Mouse (Mus musculus) NIH3T3 (cell line): ENCODE results near the gene Wdr27.

Experiments used
- DNase-seq: peaks from one replicate; pipeline ENCODE4 v3.0.0-alpha.2; 2012; ENCODE audit warnings: low read depth

Wdr27 gene

GRCm38 (mm10) chr17:14824938-14825337 lies 118.0 kb downstream of the Wdr27 start:
- peak; percentile 55 for DNase-seq

GRCm38 (mm10) chr17:14817975-14818374 lies 125.0 kb downstream of the Wdr27 start:
- no peak for DNase-seq

DNA sequence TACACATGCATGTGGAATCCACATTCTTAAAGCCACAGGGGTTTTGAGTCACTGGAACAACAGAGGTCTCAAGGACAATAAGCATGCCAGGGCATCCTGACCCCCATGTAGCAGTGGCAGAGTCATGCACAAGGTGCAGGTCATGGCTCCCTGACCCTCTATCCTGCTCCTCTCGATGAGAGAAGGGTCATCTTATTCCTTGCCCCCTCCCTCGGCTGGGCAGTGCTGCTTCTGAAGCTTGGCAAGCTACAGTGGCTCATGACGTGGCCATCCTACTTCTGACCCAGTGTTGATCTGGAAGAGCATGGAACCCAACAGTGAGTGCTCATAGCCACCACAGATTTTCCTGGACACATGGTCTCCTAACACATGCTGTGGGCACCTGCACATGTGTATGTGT lies 126.9 kb downstream of the Wdr27 start:
- no peak for DNase-seq

GRCm38 (mm10) chr17:14815304-14815703 lies 127.7 kb downstream of the Wdr27 start:
- no peak for DNase-seq

DNA sequence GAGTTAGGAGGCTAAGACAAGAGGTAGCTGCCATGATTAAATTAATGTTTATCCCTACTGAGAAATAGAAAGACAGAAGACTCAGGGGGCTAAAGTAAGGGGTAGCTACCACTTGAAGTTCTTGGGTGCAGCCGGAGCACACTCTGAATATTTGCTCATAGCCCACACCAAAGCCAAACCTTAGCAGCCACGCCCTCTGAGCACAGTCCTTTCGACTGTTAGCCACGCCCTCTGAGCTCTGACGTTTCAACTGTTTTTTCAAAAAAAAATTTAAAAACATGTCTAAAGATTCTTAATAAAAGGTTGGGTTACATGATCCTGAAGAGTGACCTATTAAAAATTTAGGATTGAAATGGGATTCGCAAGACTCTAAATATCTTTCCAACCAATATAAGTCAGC lies 130.3 kb downstream of the Wdr27 start:
- DNase-seq: no peak

GRCm38 (mm10) chr17:14812033-14812432 lies 130.9 kb downstream of the Wdr27 start:
- no peak for DNase-seq

DNA sequence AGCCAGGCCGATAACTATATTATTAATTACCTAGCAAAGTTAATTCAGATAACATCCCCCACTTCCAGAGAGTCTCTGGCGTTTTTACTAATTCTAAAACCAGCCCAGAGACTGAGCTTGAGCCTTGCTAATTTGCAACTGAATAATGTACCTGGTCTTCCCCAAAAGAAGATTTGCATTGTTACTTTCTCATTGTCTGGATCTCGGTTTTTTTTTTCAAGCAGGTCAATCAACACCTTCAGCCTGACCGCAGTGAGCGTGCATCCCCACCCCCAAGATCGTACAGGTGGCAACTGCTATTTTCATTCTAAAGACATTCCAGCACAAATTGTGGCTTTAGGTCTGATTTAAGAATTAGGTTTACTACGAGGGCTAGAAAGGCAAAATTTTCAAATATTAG lies 136.2 kb downstream of the Wdr27 start:
- no peak for DNase-seq

DNA sequence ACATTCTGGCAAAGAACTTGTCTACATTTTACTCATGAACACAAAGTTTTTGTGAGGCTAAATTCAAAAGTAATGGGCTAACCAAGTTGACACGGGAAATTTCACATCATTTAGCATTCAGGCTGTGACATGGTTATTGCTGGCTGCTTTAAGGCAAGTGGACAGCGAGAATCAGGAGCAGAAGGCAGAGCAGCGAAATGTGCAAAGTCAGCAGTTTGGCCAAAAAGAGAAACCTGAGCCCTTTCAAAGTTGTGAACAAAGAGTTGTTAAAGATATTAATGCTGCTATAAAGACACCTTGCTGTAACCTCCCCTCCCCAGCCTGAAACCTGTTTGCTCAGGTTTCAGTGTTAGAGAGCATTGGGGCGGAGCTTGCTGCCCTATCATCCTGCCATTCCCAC lies 143.7 kb downstream of the Wdr27 start:
- no peak for DNase-seq

- no peak for DNase-seq
These were observed 147.9 kb downstream of the Wdr27 start for GRCm38 (mm10) chr17:14795074-14795473.

GRCm38 (mm10) chr17:14779356-14779755 lies 163.6 kb downstream of the Wdr27 start:
- DNase-seq: no peak

GRCm38 (mm10) chr17:14771339-14771738 lies 171.6 kb downstream of the Wdr27 start:
- no peak for DNase-seq

DNA sequence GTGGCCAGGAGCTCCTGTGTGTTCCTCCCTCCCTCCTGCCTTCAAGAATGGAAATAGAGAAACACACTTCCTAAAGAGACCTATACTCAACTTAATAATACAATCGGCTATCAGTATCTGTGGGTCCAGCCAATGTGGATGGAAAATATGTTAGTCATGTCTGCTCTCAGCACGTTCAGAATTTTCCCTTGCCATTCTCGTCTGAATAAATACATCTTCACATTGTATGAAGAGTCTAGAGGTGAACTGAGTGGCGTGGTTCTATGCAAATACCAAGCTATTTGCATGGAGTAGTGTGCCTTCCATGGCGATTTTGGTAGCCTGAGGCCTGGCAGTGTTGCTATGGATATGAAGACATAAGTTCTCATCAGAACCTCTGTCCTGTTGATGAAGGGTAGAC lies 172.6 kb downstream of the Wdr27 start:
- no peak for DNase-seq
